Mouse (Mus musculus): Measurements from ENCODE around the gene Olfr20. TPM values are rescaled to one million over a fixed set of nuclear protein-coding genes. Genes with fewer than 3 reads are reported as not detected.
"Not testable (repeated sequence)": the region's sequence is repeated elsewhere in the genome, so short reads cannot be mapped to it uniquely, and the experiment has no call there.

Olfr20 gene
- not detected in 2 replicates for polyA plus RNA-seq (2015; fragmentation: Nextera tagmentation; extraction: Ambion mirVana)

GRCm38 (mm10) chr11:73350483-73350882 lies at the start of gene Olfr20:
Gene Olfr20, plus strand, starts transcription at chr11:73350783.
- no peak within 1 kb of the TSS for H3K9ac ChIP-seq (replicated peaks; ENCODE audit: low read depth, low read length)
- no peak within 1 kb of the TSS for H3K4me3 ChIP-seq (replicated peaks; ENCODE audit: low read length)
- no peak for ATAC-seq
- no peaks in the 10 kb centered on the region for H3K27me3 ChIP-seq (replicated peaks; ENCODE audit: control insufficient read depth, insufficient read depth, low read length)
- WGBS, result 49% methylated on average over 3 of the region's 3 CpGs
- no peak within 1 kb of the TSS for H3K4me2 ChIP-seq (ENCODE audit: low read length)
- H3K36me3 ChIP-seq (ENCODE audit: control insufficient read depth, insufficient read depth), result no peaks in the 10 kb centered on the region
- H3K27ac ChIP-seq (ENCODE audit: low read length), result no peak within 1 kb of the TSS
- H3K4me1 ChIP-seq (replicated peaks; ENCODE audit: control insufficient read depth, insufficient read depth, low read length), result no peaks in the 10 kb centered on the region
- H3K9me3 ChIP-seq (ENCODE audit: control insufficient read depth, low read length), result no peaks in the 10 kb centered on the region

GRCm38 (mm10) chr11:73303123-73303522 lies 47.5 kb upstream of the Olfr20 start:
- no peak overlapping the region for H3K9ac ChIP-seq (replicated peaks; ENCODE audit: low read depth, low read length)
- no peak overlapping the region for H3K4me2 ChIP-seq (ENCODE audit: low read length)
- H3K9me3 ChIP-seq (ENCODE audit: control insufficient read depth, low read length), result no peaks in the 10 kb centered on the region
- WGBS, result 5% methylated on average over 2 of the region's 2 CpGs
- ATAC-seq, result no peak
- H3K4me3 ChIP-seq (replicated peaks; ENCODE audit: low read length), result no peak overlapping the region
- no peaks in the 10 kb centered on the region for H3K4me1 ChIP-seq (replicated peaks; ENCODE audit: control insufficient read depth, insufficient read depth, low read length)
- no peaks in the 10 kb centered on the region for H3K27me3 ChIP-seq (replicated peaks; ENCODE audit: control insufficient read depth, insufficient read depth, low read length)
- no peak overlapping the region for H3K27ac ChIP-seq (ENCODE audit: low read length)
- H3K36me3 ChIP-seq (ENCODE audit: control insufficient read depth, insufficient read depth), result no peaks in the 10 kb centered on the region

- Histone ChIP-seq H3K9me3 (ENCODE audit: control insufficient read depth, low read length) (no peaks in the 10 kb centered on the region), H3K4me2 (ENCODE audit: low read length) (no peak overlapping the region), H3K36me3 (ENCODE audit: control insufficient read depth, insufficient read depth) (no peaks in the 10 kb centered on the region), H3K4me1 (replicated peaks; ENCODE audit: control insufficient read depth, insufficient read depth, low read length) (no peaks in the 10 kb centered on the region), H3K9ac (replicated peaks; ENCODE audit: low read depth, low read length) (no peak overlapping the region), H3K27me3 (replicated peaks; ENCODE audit: control insufficient read depth, insufficient read depth, low read length) (no peaks in the 10 kb centered on the region), H3K4me3 (replicated peaks; ENCODE audit: low read length) (no peak overlapping the region), H3K27ac (ENCODE audit: low read length) (no peak overlapping the region)
- WGBS, result 52% methylated on average over 3 of the region's 3 CpGs
- no peak for ATAC-seq
These were observed 34.6 kb upstream of the Olfr20 start for GRCm38 (mm10) chr11:73315961-73316360.

- not testable (repeated sequence) for H3K4me3 ChIP-seq (replicated peaks; ENCODE audit: low read length); H3K4me2 ChIP-seq (ENCODE audit: low read length); H3K9ac ChIP-seq (replicated peaks; ENCODE audit: low read depth, low read length); H3K9me3 ChIP-seq (ENCODE audit: control insufficient read depth, low read length); H3K27ac ChIP-seq (ENCODE audit: low read length); H3K27me3 ChIP-seq (replicated peaks; ENCODE audit: control insufficient read depth, insufficient read depth, low read length); ATAC-seq; H3K36me3 ChIP-seq (ENCODE audit: control insufficient read depth, insufficient read depth); H3K4me1 ChIP-seq (replicated peaks; ENCODE audit: control insufficient read depth, insufficient read depth, low read length)
- WGBS, result 88% methylated on average over 2 of the region's 2 CpGs
These were observed 32.0 kb upstream of the Olfr20 start for GRCm38 (mm10) chr11:73318581-73318980.

GRCm38 (mm10) chr11:73321064-73321463 lies 29.5 kb upstream of the Olfr20 start:
- not testable (repeated sequence) for H3K4me2 ChIP-seq (ENCODE audit: low read length); H3K36me3 ChIP-seq (ENCODE audit: control insufficient read depth, insufficient read depth); ATAC-seq; H3K4me1 ChIP-seq (replicated peaks; ENCODE audit: control insufficient read depth, insufficient read depth, low read length); H3K4me3 ChIP-seq (replicated peaks; ENCODE audit: low read length); H3K9ac ChIP-seq (replicated peaks; ENCODE audit: low read depth, low read length); H3K9me3 ChIP-seq (ENCODE audit: control insufficient read depth, low read length); H3K27ac ChIP-seq (ENCODE audit: low read length); H3K27me3 ChIP-seq (replicated peaks; ENCODE audit: control insufficient read depth, insufficient read depth, low read length)
- WGBS, result 94% methylated on average over 13 of the region's 13 CpGs

- WGBS, result 77% methylated on average over 9 of the region's 9 CpGs
- Histone ChIP-seq H3K27ac (ENCODE audit: low read length) (no peak overlapping the region), H3K36me3 (ENCODE audit: control insufficient read depth, insufficient read depth) (no peaks in the 10 kb centered on the region), H3K27me3 (replicated peaks; ENCODE audit: control insufficient read depth, insufficient read depth, low read length) (no peaks in the 10 kb centered on the region), H3K4me3 (replicated peaks; ENCODE audit: low read length) (no peak overlapping the region), H3K4me1 (replicated peaks; ENCODE audit: control insufficient read depth, insufficient read depth, low read length) (no peaks in the 10 kb centered on the region), H3K9ac (replicated peaks; ENCODE audit: low read depth, low read length) (no peak overlapping the region), H3K9me3 (ENCODE audit: control insufficient read depth, low read length) (no peaks in the 10 kb centered on the region), H3K4me2 (ENCODE audit: low read length) (no peak overlapping the region)
- no peak for ATAC-seq
These were observed 26.4 kb upstream of the Olfr20 start for GRCm38 (mm10) chr11:73323906-73324830.

- no peaks in the 10 kb centered on the region for H3K27me3 ChIP-seq (replicated peaks; ENCODE audit: control insufficient read depth, insufficient read depth, low read length)
- no peak overlapping the region for H3K27ac ChIP-seq (ENCODE audit: low read length)
- WGBS, result 72% methylated on average over 12 of the region's 12 CpGs
- no peak overlapping the region for H3K4me2 ChIP-seq (ENCODE audit: low read length)
- no peak for ATAC-seq
- no peak overlapping the region for H3K9ac ChIP-seq (replicated peaks; ENCODE audit: low read depth, low read length)
- H3K4me3 ChIP-seq (replicated peaks; ENCODE audit: low read length), result no peak overlapping the region
- H3K36me3 ChIP-seq (ENCODE audit: control insufficient read depth, insufficient read depth), result no peaks in the 10 kb centered on the region
- H3K9me3 ChIP-seq (ENCODE audit: control insufficient read depth, low read length), result no peaks in the 10 kb centered on the region
- no peaks in the 10 kb centered on the region for H3K4me1 ChIP-seq (replicated peaks; ENCODE audit: control insufficient read depth, insufficient read depth, low read length)
These were observed 24.1 kb upstream of the Olfr20 start for GRCm38 (mm10) chr11:73326485-73326886.

GRCm38 (mm10) chr11:73327361-73327760 lies 23.2 kb upstream of the Olfr20 start:
- H3K36me3 ChIP-seq (ENCODE audit: control insufficient read depth, insufficient read depth), result no peaks in the 10 kb centered on the region
- H3K4me3 ChIP-seq (replicated peaks; ENCODE audit: low read length), result no peak overlapping the region
- ATAC-seq, result no peak
- no peak overlapping the region for H3K4me2 ChIP-seq (ENCODE audit: low read length)
- H3K9ac ChIP-seq (replicated peaks; ENCODE audit: low read depth, low read length), result no peak overlapping the region
- H3K27ac ChIP-seq (ENCODE audit: low read length), result no peak overlapping the region
- no peaks in the 10 kb centered on the region for H3K9me3 ChIP-seq (ENCODE audit: control insufficient read depth, low read length)
- no peaks in the 10 kb centered on the region for H3K4me1 ChIP-seq (replicated peaks; ENCODE audit: control insufficient read depth, insufficient read depth, low read length)
- WGBS, result 67% methylated on average over 4 of the region's 4 CpGs
- H3K27me3 ChIP-seq (replicated peaks; ENCODE audit: control insufficient read depth, insufficient read depth, low read length), result no peaks in the 10 kb centered on the region

GRCm38 (mm10) chr11:73329442-73329841 lies 21.1 kb upstream of the Olfr20 start, which contains the start of the genes Aspa, Gm49340 and Spata22:
Gene Aspa, minus strand, starts transcription at chr11:73329596.
Gene Gm49340, plus strand, starts transcription at chr11:73329741.
Gene Spata22, plus strand, starts transcription at chr11:73329741.
- Histone ChIP-seq H3K4me1 (replicated peaks; ENCODE audit: control insufficient read depth, insufficient read depth, low read length) (no peaks in the 10 kb centered on the region), H3K9me3 (ENCODE audit: control insufficient read depth, low read length) (no peaks in the 10 kb centered on the region), H3K27me3 (replicated peaks; ENCODE audit: control insufficient read depth, insufficient read depth, low read length) (no peaks in the 10 kb centered on the region), H3K4me3 (replicated peaks; ENCODE audit: low read length) (no peak within 1 kb of the TSS), H3K27ac (ENCODE audit: low read length) (no peak within 1 kb of the TSS), H3K9ac (replicated peaks; ENCODE audit: low read depth, low read length) (no peak within 1 kb of the TSS), H3K36me3 (ENCODE audit: control insufficient read depth, insufficient read depth) (no peaks in the 10 kb centered on the region), H3K4me2 (ENCODE audit: low read length) (no peak within 1 kb of the TSS)
- no peak for ATAC-seq
- 84% methylated on average over 27 of the region's 27 CpGs for WGBS

Data from forebrain, embryonic 16.5 days (tissue).